Mouse (Mus musculus) lung, postnatal 0 days (tissue): Measurements from ENCODE around the gene Olfr356. TPM values are rescaled to one million over a fixed set of nuclear protein-coding genes. Genes with fewer than 3 reads are reported as not detected.

ENCODE experiments used
- ATAC-seq: fragments of 200-750 bp; cut with Nextera tagmentation; 2 replicates; pipeline ENCODE4 v1.8.0; 2017; ENCODE audit warnings: moderate library complexity
- DNase-seq: peaks from one replicate; pipeline ENCODE4 v3.0.0-alpha.2; 2016; ENCODE audit warnings: low spot score
- H3K27ac ChIP-seq: fragments of 300-500 bp; sonication (generic); 2 replicates; pipeline ENCODE4 v1.5.1; 2014; ENCODE audit warnings: antibody characterized with exemption, mild to moderate bottlenecking, low read length, mixed read lengths
- H3K27me3 ChIP-seq: fragments of 300-500 bp; sonication (generic); replicated peaks from 2 replicates; pipeline ENCODE4 v1.6.1; 2014; ENCODE audit warnings: low read length, mixed read lengths; ENCODE audit not compliant: insufficient read depth
- H3K36me3 ChIP-seq: fragments of 300-500 bp; sonication (generic); 2 replicates; pipeline ENCODE4 v1.6.1; 2014; ENCODE audit warnings: low read length, mixed read lengths; ENCODE audit not compliant: insufficient read depth
- H3K4me1 ChIP-seq: fragments of 300-500 bp; sonication (generic); 2 replicates; pipeline ENCODE4 v1.6.1; 2014; ENCODE audit warnings: antibody characterized with exemption, low read depth, low read length, mixed read lengths; ENCODE audit not compliant: insufficient read depth
- H3K4me2 ChIP-seq: fragments of 300-500 bp; sonication (generic); replicated peaks from 2 replicates; pipeline ENCODE4 v1.6.1; 2014; ENCODE audit warnings: low read depth, mild to moderate bottlenecking, low read length, moderate library complexity, mixed read lengths
- H3K4me3 ChIP-seq: fragments of 300-500 bp; sonication (generic); 2 replicates; pipeline ENCODE4 v1.5.1; 2014; ENCODE audit warnings: low read depth, low read length
- H3K9ac ChIP-seq: fragments of 300-500 bp; sonication (generic); replicated peaks from 2 replicates; pipeline ENCODE4 v1.6.1; 2014; ENCODE audit warnings: low read depth, mild to moderate bottlenecking
- H3K9me3 ChIP-seq: fragments of 300-500 bp; sonication (generic); 2 replicates; pipeline ENCODE4 v1.6.1; 2016; ENCODE audit warnings: low read length, mixed read lengths
- CTCF ChIP-seq: IDR thresholded peaks from 2 replicates; pipeline ENCODE4 v1.5.1; 2016; ENCODE audit warnings: antibody characterized with exemption, mild to moderate bottlenecking
- EP300 ChIP-seq: IDR thresholded peaks from 2 replicates; pipeline ENCODE4 v1.6.1; 2016; ENCODE audit warnings: antibody characterized with exemption, mild to moderate bottlenecking, control low read depth
- WGBS: fragments of 180-500 bp; shearing (Covaris S2); extraction: QIAGEN DNeasy Blood & Tissue Kit; methylation state at CpG from one replicate; pipeline ENCODE4 v1.1.7; 2014; 5-methylcytosine and 5-hydroxymethylcytosine counted together
- polyA plus RNA-seq: library from polyadenylated mRNA; unstranded; fragments of >200 nt; fragmentation: Nextera tagmentation; extraction: Ambion mirVana; gene quantifications from 2 replicates; pipeline ENCODE4 v1.2.1, GENCODE M21; 2015

Gene Olfr356
- polyA plus RNA-seq, result not detected in 2 replicates

- Histone ChIP-seq H3K9me3 (no peaks in the 10 kb centered on the region), H3K4me3 (no peak within 1 kb of the TSS), H3K4me1 (no peaks in the 10 kb centered on the region), H3K27ac (no peak within 1 kb of the TSS), H3K27me3 (no peaks in the 10 kb centered on the region), H3K36me3 (no peaks in the 10 kb centered on the region), H3K9ac (no peak within 1 kb of the TSS), H3K4me2 (no peak within 1 kb of the TSS)
- WGBS, result 79% methylated on average over 2 of the region's 2 CpGs
- no peak for ATAC-seq
- DNase-seq, result no peak
- TF ChIP-seq EP300 (no peak), CTCF (no peak)
These were observed at the start of gene Olfr356 for GRCm38 (mm10) chr2:36936821-36937220. Gene Olfr356, plus strand, starts transcription at chr2:36937121.

- TF ChIP-seq CTCF (no peak), EP300 (no peak)
- no peaks in the 10 kb centered on the region for H3K36me3 ChIP-seq
- no peak within 1 kb of the TSS for H3K4me2 ChIP-seq
- no peak within 1 kb of the TSS for H3K4me3 ChIP-seq
- ATAC-seq (no peak), DNase-seq (no peak)
- H3K27me3 ChIP-seq, result no peaks in the 10 kb centered on the region
- H3K27ac ChIP-seq, result no peak within 1 kb of the TSS
- H3K9me3 ChIP-seq, result no peaks in the 10 kb centered on the region
- no peak within 1 kb of the TSS for H3K9ac ChIP-seq
- H3K4me1 ChIP-seq, result no peaks in the 10 kb centered on the region
These were observed 44.1 kb upstream of the Olfr356 start, which contains the start of gene Olfr353 for GRCm38 (mm10) chr2:36892836-36893235. Gene Olfr353, minus strand, starts transcription at chr2:36892936.

GRCm38 (mm10) chr2:36897114-36897513, 39.8 kb upstream of the Olfr356 start:
- ATAC-seq (no peak), DNase-seq (no peak)
- Histone ChIP-seq H3K9ac (no peak overlapping the region), H3K27ac (no peak overlapping the region), H3K27me3 (no peaks in the 10 kb centered on the region), H3K36me3 (no peaks in the 10 kb centered on the region), H3K4me3 (no peak overlapping the region), H3K9me3 (no peaks in the 10 kb centered on the region), H3K4me2 (no peak overlapping the region), H3K4me1 (no peaks in the 10 kb centered on the region)
- no peak for TF ChIP-seq EP300
- TF ChIP-seq CTCF, result no peak

GRCm38 (mm10) chr2:36905380-36905779, 31.5 kb upstream of the Olfr356 start, which contains the start of gene Olfr354:
Gene Olfr354, plus strand, starts transcription at chr2:36905680.
- no peak for DNase-seq
- Histone ChIP-seq H3K27me3 (no peaks in the 10 kb centered on the region), H3K9me3 (no peaks in the 10 kb centered on the region), H3K36me3 (no peaks in the 10 kb centered on the region), H3K4me2 (no peak within 1 kb of the TSS), H3K27ac (no peak within 1 kb of the TSS), H3K9ac (no peak within 1 kb of the TSS), H3K4me3 (no peak within 1 kb of the TSS), H3K4me1 (no peaks in the 10 kb centered on the region)
- no peak for ATAC-seq
- TF ChIP-seq EP300, result no peak
- no peak for TF ChIP-seq CTCF

- Histone ChIP-seq H3K27me3 (no peaks in the 10 kb centered on the region), H3K9me3 (no peaks in the 10 kb centered on the region), H3K36me3 (no peaks in the 10 kb centered on the region), H3K4me3 (no peak within 1 kb of the TSS), H3K27ac (no peak within 1 kb of the TSS), H3K4me1 (no peaks in the 10 kb centered on the region), H3K9ac (no peak within 1 kb of the TSS), H3K4me2 (no peak within 1 kb of the TSS)
- no peak for ATAC-seq
- no peak for DNase-seq
- no peak for TF ChIP-seq CTCF
- TF ChIP-seq EP300, result no peak
These were observed 8.1 kb upstream of the Olfr356 start, which contains the start of gene Olfr355 for GRCm38 (mm10) chr2:36928797-36929196. Gene Olfr355, minus strand, starts transcription at chr2:36928897.

Other genes with a start within 250 kb of the Olfr356 start
- not detected in 2 replicates for gene Olfr347, start 205.2 kb upstream of the Olfr356 start, polyA plus RNA-seq
- not detected in 2 replicates for gene Olfr348, start 152.8 kb upstream of the Olfr356 start, polyA plus RNA-seq
- gene Olfr50, start 146.6 kb upstream of the Olfr356 start, polyA plus RNA-seq, result not detected in 2 replicates
- gene Olfr3, start 120.1 kb upstream of the Olfr356 start, polyA plus RNA-seq, result not detected in 2 replicates
- not detected in 2 replicates for gene Olfr350, start 90.8 kb upstream of the Olfr356 start, polyA plus RNA-seq
- not detected in 2 replicates for gene Olfr351, start 74.5 kb upstream of the Olfr356 start, polyA plus RNA-seq
- gene Olfr352, start 68.7 kb upstream of the Olfr356 start, polyA plus RNA-seq, result not detected in 2 replicates
- not detected in 2 replicates for gene Olfr353, start 44.2 kb upstream of the Olfr356 start, polyA plus RNA-seq
- gene Olfr354, start 31.4 kb upstream of the Olfr356 start, polyA plus RNA-seq, result not detected in 2 replicates
- not detected in 2 replicates for gene Olfr355, start 8.2 kb upstream of the Olfr356 start, polyA plus RNA-seq
- gene Olfr357, start 56.7 kb downstream of the Olfr356 start, polyA plus RNA-seq, result not detected in 2 replicates
- gene Olfr358, start 72.2 kb downstream of the Olfr356 start, polyA plus RNA-seq, result not detected in 2 replicates
- not detected in 2 replicates for gene Olfr360, start 128.6 kb downstream of the Olfr356 start, polyA plus RNA-seq
- not detected in 2 replicates for gene Olfr361, start 152.2 kb downstream of the Olfr356 start, polyA plus RNA-seq
- gene Olfr362, start 180.8 kb downstream of the Olfr356 start, polyA plus RNA-seq, result not detected in 2 replicates
- not detected in 2 replicates for gene Olfr364-ps1, start 202.2 kb downstream of the Olfr356 start, polyA plus RNA-seq